Mouse (Mus musculus) cerebellum, adult 9-11 months (tissue): ENCODE measurements at regions not wholly inside any gene's neighbourhood (a gene's known extent, or its start where the extent isn't known, plus 50 kb on each side); places are given as distances from the start of the nearest gene placed in this dataset.

Experiments
- DNase-seq: peaks from one replicate; pipeline ENCODE4 v3.0.0; 2022

DNA sequence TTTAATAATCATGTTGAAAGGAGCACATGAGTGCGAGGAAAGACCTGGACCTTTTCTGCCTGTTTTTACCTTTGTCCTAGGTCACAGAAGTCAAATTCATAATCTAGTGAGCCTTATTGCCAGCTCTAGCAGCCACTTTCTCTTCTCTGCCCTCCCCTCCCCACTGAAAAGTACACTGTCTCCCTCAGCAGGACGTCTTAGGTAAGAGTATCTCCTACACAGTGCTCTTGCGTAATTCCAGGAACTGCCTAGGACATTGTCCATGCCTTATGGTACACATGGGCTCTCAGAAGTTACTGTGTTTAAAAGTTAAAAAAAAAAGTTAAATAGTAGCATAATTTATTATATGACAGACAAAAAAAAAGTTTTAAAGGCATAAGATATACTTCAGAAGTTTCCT lies 100.7 kb upstream of the Irak1bp1 start:
- DNase-seq: no peak

- DNase-seq: no peak
Measured at GRCm38 (mm10) chr9:82729646-82730045, 99.7 kb upstream of the Irak1bp1 start.

- no peak for DNase-seq
Measured at GRCm38 (mm10) chr9:82733024-82733585, 96.2 kb upstream of the Irak1bp1 start.

DNA sequence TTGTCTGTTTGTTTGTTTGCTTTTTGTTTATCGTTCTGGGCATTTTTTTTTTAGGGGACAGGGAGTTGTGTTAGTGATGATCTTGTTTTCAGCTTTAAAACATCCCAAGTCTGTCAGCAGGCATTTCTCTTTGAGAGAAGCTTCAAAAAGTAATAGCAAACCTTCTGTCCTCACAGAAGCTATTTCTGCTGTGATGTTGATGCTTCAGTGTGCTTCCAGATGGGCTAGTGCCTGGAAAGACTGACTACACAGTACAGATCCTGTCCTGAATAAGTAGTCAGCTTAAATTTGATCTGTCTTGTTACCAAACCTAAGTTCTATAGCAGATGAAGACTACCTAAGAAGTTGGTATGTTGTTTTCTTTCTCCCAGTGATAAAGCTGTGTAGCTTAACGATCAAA lies 94.4 kb upstream of the Irak1bp1 start:
- DNase-seq: no peak

- DNase-seq: no peak
Measured at GRCm38 (mm10) chr9:82759979-82760378, 69.4 kb upstream of the Irak1bp1 start.

GRCm38 (mm10) chr9:82760682-82761468 lies 68.5 kb upstream of the Irak1bp1 start:
- DNase-seq: no peak

GRCm38 (mm10) chr9:82763651-82764050 lies 65.7 kb upstream of the Irak1bp1 start:
- no peak for DNase-seq
